Mouse (Mus musculus) right cerebral cortex, postnatal 25 days (tissue): ENCODE measurements around the gene Bcl2l11.

ENCODE experiments used
- DNase-seq: peaks from one replicate; pipeline ENCODE4 v3.0.0; 2022

Gene Bcl2l11

DNA sequence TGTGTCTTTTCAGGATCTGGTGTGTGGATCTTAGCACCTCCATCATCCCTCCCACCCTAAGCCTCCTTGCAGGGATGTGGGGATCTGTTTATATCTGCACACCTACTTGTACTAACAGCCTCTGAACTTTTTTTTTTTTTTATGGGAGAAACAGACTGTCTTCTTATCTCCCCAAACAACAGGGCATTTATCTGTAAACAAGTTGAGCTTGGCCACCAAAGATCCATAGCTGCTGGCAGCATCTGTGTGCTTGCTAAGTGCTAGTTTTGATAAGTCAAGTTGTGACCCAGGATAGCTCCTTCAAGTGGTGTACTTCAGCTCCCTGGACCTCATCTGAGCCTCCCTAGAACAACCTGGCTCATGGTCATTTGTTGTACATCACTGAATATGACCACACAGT is 18.2 kb downstream of the Bcl2l11 start:
- DNase-seq: no peak

DNA sequence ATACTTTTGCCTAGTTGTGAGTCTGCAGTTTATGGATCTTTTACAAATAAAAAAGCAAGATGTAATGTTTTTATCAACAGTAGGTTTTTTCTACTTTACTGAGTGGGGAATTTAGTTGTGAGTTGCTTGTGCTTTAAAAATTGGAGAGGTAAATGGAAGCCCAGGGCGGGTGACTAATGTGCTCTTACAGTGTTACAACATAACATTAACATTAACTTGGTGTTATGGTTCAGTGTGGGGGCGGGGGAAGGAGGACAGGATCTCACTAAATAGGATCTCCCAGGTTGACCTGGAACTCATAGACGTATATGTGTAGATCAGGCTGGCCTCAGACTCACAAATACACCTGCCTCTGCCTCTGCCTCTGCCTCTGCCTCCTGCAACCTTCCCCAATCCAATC is 19.6 kb downstream of the Bcl2l11 start:
- no peak for DNase-seq

DNA sequence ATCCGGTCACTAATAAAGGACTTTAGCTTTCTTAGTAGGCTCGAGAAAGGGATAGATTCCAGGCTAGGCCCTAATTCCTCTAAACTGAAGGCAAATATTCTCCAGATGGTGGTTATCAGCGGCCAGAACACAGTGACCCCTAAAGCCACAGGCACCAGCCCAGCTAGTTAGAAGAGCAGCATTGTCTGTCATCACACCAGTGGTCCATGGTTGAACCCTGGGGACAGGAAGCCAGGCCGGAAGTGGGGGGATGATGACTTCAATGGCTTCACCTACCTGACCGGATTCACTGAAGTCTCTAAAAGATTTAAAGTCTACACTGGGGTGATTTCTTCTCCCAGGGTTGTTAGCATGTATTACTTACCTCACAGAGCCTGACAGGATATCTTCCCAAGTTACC is 23.8 kb downstream of the Bcl2l11 start:
- DNase-seq: no peak

DNA sequence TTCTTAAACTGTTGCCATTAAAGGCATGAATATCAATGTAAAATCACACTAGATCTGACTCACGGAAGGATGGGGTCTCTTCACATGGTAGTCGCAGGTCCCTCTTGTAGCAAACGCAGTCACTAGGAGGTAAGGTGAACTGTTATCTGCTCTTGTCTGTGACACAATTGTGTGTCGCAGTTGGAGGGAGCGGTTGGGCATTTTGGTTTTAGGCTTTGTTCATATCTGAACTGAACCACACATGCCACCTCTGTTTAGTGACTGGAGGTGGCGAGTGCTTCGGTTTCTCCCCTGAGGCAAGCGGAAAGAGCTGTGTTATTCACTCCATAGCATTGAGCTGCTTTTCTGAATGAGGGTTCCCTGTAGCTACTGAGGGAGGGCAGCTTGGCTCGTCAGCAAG is 26.4 kb downstream of the Bcl2l11 start:
- DNase-seq: no peak

DNA sequence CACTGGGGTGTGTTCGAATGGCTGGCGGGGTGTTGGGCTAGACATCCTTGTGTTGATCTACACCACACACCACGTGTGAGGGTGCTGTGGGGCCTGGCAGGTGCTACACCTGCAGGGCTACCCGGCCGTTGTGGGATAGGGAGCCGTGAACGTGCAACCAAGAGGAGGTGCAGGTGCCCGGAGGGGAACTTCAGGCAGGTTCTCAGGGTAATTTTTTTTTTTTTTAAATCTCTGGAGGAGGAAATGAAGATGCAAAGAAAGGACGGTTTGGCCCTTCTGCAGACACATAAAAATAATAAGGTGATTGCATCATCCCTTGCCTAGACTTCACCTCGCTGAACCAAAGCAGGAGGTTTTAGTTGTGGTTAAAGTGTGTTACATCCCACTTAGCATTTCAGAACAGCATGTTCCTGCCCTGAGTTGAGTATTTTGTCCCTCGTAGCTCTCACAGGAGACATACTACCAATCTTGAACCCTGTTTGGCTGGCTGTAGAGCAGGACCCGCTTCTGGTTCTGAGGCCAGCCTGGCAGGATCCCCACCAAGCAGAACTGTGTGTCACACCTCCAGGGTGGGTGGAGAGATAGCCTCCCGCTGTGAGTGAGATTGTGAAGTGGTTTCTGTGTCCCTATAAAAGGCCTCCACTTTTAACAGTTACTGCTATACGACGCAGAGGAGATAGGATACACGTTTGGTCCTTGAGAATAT is 27.2 kb downstream of the Bcl2l11 start:
- no peak for DNase-seq

DNA sequence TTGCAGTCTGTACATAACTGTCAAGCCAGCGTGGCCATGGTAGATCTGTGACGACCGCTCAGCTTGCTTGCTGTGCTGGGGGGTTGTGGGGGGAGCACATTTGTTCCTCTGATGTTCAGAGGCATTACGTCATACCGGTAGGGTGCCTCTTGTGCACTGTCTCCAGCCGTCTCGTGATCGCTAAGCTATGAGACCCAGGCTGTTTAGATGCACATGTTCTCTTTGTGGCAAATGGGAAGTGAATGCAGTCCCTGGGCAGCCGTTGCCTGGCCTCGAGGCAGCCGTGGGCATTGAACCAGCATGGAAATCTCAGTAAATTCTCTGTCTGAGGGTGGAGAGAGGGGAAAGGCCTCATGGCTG is 27.7 kb downstream of the Bcl2l11 start:
- DNase-seq: no peak

DNA sequence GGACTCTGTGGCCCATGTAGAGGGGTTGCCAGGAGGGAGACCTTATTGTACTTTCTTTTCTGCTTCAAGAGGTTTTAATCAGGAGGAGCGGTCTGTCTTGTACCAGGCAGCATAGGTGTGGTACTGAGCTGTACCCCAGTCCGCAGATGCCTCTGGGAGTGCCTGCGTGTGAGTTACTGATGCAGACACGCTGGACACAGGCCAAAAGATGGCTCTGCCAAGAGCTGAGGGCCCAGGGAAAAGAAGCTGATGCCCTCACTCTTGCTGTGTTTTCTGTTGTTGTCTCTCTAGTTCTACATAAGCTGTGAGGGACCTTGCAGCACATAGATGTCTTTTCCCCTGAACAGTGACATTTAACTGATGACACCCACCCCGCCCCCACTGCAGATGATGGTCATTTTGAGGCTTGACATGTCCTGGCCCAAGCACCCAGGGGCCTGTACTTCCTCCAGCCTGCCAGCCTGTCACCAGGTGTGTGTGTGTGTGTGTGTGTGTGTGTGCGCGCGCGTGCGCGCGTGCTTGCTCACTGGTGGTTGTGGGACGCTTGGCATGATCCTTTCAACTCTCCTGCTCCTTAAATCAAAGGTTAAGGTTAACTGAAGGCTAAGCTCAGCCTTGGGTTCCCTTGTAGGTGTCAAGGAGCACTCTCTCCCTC is 29.7 kb downstream of the Bcl2l11 start:
- no peak for DNase-seq

DNA sequence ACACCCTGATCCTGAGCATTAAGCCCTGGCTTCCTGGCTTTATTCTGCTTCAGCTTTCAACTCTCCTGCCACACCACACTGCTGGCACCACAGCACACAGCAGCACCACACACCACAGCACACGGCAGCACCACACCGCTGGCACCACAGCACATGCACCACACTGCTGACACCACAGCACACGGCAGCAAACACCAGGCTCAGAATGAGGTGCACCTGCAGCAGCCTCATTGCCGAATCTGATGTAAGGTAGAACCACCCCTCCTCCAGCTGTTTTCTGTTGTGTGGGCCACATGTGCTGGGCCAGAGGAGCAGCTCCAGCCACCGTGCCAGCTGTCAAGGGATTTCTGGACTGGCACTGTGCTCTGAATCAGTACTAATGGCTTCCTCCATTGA is 30.2 kb downstream of the Bcl2l11 start:
- DNase-seq: no peak

DNA sequence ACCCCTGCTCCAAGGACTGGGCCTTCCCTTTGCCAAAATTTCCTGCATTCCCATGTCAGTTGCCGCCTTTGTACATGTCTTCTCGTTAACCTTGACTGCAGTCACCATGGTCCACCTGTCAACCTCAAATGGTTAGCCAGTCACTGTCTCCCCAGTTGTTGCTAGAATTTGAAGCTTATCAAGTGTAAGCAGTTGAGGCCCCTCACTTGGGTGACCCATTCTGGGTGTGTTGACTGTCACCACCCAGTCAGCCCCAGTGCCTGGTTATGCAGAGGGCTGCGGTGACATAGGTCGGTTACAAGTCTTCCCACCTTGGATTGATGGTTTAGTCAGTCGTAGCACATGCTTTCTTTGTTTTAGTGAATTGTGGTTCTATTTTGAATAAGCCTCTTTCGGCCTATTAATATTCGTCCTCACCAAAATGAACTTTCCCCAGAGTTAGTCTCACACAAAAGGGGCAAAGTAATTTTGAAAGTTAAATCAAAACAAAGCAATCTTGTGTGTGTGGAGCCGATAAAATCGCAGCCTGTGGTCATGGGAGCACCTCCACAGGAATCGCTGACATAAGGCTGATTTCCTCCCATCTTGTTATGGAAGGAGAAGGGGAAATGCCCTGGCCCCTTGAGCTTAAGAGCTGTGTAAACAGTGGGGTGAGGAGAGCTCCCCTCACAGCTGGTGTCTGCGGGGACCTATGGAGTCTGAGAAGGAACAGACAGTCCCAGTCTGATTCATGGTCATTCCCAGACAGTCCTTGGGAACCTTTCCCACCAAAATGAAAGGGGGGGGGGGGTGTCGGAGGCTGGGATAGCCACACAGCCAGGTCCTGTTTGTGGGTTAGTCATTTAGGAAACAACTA is 30.9 kb downstream of the Bcl2l11 start:
- no peak for DNase-seq

DNA sequence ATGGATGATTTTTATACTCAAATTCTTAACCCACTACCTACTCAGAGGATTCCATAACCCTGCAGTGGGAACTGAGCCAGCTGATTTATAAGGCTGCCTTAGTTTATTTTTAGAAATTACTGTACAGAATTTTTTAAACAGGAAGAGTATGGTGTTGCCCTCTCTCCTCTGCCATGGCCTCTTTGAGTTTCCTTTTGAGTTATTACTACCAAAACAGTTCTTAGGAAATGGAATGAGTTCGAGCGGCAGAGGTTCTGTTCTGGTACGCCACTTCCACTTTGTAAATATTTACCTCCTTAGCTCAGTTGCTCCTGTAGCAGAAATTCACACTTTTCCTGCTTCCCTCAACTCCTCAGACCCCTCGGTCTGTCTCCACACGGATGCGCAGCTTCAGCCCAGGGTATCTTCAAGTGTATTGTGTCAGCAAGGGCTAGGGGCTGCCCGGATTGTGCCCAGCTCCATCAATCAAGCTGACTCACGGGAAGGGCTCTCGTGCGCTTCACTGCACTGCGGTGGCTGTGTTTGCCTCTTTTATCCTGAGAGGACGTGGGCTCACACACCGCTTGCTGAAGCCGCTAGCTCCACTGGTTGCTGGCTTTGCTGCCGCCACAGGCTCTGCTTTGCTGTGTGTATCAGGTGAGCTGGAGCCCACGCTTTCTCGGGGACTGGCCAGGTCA is 33.0 kb downstream of the Bcl2l11 start:
- no peak for DNase-seq

DNA sequence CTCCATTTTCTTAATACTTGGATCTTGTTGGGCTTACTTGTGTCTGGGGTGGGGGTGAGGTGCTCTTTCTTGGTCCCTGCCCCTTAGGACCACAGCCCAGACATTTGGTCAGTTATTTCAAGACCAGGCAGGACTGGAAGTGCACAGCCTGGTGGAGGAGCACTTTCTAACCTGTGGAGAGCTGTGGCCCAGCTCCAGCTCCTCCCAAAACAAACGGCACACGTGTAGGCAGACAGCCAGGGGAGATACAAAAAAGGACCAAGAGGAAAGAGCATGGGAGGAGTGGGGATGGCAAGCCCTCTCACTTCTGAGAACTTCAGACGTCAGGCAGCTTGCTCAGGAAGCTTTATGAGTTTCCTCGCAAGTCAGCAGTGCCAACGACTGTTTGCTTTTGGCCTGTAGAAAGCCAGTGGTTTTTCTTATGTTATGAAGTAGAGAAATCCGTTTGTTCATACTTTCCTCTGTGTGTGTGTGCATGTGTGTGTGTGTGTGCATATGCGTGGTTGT is 33.8 kb downstream of the Bcl2l11 start:
- no peak for DNase-seq

DNA sequence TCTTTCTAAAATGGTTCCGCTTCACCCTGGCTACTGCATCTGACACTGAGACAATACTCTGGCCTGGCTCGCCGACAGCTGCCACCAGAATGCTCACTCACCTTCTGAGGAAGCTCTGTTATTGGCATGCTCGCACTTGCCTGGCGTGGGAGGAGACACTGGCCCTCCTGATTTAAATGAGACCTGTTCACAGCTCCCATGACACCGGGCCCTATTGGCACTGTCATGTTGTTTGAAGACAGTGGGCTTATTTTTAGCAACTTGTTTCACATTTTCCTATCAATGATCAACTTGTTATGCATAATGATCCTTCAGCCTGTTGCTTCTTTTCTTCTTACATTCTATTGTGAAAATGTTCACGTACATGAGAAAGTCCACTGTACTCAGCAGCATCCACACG is 37.3 kb downstream of the Bcl2l11 start:
- no peak for DNase-seq

DNA sequence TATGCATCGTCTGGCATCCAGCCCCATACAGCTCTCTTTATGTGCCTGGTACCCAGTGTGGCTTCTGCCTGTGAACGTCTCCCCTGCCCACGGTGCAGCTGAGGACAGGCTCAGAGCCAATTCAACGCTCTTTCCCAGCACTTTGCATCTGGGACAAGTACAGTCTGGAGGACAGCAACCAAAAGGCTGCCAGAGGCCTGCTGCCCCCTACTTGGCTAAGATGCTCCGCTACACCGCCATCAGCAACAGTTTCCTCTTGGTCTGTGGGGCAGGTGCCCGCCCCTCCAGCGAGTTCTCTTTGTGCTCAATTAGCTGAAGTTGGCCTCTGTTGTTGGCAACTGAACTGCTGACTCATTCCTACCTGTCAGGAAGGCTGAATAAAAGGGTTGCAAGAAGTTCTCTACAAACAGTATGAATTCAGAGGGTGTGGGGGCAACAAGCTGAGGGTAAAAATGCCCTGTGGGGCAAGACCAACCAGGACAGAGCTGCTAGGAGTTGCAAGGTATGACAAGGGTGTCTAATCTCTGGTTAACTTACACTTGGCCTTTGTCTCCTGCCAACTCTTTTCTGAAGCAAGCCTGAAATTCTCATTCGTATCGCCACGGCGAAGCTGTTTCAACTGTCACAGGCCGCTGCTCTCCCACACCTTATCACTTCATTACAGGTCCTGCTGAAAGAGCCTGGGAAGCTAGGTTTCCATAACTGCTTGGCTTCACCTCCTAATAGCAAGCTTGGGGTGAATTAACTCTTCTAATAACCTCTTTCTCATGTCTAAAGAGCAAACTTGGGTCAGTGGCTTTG is 41.0 kb downstream of the Bcl2l11 start:
- peak; percentile 42 for DNase-seq

DNA sequence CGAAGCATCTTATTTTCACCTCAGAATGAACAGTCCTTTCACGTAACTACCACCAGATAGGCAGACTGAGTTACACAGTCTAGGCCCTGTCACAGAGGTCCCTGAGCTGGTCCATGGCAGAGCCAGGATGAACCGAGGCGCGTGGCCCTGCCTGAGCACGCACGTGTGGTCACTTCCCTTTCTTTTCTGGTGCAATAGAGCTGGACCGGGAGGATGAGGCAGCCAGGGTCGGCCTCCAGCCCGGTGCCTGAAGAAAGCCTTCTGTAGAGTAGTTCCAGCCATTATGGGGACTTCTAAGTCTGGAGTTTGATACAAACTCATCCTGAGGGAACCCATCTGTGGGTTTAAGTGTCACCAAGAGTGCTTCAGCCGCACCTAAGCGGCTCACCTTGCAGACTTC is 42.1 kb downstream of the Bcl2l11 start:
- no peak for DNase-seq

DNA sequence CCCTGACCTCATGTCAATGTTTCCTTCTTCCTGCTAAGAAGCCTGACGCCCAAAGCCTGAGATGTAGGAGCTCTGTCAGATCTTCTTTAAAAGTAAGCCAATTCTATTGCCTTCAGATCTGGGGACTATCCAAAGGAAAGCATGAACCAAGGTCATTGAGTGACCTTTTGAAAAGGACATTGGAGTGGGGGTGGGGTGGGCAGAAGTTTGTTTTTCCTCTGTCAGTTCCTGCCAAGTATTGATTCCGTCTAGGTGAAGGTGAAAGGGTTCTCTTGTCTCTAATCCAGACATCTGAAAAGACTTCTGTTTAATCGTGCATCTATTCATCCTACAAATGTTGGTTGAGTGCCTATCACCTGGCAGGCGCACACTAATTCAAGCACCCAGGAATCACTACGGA is 43.6 kb downstream of the Bcl2l11 start:
- DNase-seq: no peak

DNA sequence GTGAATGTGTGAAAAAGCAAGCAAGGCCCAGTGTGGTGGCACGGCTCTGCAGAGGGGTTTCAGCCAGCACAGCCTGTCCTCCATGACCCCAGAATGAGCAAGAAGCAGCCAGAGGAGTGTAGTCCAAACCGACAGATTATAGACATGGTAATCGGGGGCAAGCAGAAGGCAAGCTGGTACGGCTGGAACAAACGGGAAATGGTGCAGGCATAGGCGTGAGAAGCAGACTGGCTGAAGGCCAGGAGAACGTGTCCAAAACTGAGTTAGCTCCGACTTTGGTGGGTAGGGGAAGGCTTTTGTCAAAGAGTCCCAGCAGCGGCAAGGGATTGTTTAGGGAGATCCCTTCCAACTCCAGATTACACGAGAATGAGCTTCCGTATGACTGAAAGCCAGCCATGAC is 44.1 kb downstream of the Bcl2l11 start:
- no peak for DNase-seq

DNA sequence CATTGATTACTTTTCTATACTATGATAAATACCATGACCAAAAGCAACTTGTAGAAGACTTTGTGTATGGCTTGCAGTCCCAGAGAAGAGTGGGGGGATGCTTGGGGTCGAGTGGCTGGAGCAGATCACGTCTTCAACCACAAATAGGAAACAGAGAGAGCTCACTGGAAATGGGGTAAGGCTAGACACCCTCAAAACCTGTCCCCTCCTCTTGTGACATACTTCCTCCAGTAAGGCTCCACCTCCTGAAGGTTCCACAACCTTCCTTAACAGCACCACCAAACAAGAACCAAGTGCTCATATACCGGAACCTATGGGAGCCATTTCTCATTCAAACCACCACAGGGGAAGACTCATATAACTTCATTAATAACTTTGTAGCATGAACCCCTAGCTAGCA is 44.8 kb downstream of the Bcl2l11 start:
- no peak for DNase-seq

DNA sequence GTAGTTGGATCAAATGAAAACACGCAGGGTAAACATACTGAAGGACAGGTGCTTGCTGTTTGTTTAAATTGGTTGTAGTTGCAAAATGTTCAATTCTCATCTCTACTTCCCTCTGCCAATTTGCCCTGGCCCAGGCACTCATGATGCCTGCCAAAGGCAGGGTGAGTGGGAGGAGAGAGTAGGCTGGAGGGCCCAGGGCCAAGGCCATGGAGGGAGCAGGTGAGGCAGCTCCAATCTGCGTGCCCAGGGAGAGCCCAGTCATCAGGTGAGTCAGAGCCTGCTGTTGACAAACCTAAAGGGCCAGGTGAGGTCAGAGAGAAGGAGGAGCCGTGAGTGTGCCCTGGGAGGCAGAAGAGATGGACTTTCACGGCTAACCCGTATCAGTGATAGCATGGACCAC is 46.4 kb downstream of the Bcl2l11 start:
- peak; percentile 41 for DNase-seq

DNA sequence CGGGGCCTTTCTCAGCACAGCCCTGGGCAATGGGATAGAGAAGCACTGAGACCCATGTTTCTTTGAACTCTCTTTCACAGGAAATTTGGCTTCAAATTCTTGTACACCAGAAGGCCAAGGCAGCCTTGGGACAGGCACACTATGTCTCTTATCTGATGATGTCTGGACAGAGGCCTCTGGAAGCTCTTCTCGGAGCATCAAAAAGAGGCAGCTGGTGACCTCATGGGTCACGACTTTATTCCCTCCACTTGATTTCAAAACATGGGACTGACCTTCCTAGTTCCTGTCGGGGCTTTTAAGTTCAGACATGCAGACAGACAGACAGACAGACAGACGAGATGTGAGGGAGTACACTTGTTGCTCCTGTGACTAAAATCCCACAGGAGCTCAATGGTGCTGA is 48.3 kb downstream of the Bcl2l11 start:
- no peak for DNase-seq

DNA sequence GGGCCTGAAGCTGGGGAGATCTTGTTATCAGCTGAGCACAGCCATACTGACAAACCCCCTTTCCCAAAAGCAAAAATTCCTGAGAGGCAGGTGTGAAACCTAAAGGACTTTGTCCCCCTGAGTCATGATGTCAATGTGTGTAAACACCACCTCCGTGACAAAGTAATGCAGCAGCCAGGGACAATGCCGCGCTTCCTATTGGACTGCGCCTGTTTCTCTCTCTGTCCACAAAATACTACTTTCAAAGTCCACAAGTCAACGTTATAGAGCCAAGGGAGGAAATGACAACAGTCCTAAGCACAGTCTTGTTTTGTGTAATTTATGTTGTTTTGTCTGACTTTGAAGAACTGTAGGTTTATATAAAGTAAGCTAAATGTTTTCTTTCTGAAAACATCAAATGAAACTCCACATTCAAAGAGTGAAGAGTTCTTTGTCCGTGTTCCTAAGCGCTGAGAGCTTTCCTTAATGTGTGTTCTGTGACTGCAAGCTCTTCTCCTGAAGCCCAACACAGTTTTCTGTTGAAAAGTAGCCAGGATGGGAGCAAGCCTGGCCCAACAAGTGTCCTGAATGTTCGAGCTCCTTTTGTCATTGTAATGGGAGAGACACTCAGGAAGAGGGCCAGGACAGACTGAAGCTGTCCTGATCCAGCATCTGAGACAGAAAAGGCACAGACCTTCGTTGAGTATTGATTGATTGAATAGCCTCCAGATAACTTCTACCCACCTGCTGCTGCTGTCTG is 48.9 kb downstream of the Bcl2l11 start:
- no peak for DNase-seq

DNA sequence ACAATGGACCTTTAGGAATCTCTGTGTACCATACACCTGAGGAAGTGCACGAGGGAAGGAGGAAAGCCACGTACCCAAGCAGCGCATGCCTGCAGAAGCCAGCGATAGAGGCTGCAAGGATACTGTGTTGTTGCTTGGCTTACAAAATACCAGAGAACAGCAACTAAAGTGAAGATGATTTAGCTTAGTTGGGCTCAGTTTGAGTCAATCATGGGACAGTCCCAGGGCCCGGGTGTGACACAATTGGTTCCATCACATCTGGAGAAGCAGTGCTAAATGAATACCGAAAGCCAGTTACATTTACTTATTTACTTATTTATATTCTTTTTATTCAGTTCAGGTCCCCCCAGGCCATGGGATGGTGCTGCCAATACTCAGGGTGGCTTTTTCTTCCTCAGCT is 49.8 kb downstream of the Bcl2l11 start:
- DNase-seq: no peak
